Mouse (Mus musculus) midbrain, embryonic 15.5 days (tissue): Measurements from ENCODE around the gene Cnn2. TPM values are rescaled to one million over a fixed set of nuclear protein-coding genes. Genes with fewer than 3 reads are reported as not detected.

Experiments
- ATAC-seq: fragments of 200-750 bp; cut with Nextera tagmentation; replicated peaks from 2 replicates; pipeline ENCODE4 v1.8.0; 2017; ENCODE audit warnings: moderate TSS enrichment
- H3K27ac ChIP-seq: fragments of 300-500 bp; sonication (generic); 2 replicates; pipeline ENCODE4 v1.5.1; 2015; ENCODE audit warnings: mild to moderate bottlenecking, inconsistent platforms
- H3K27me3 ChIP-seq: fragments of 300-500 bp; sonication (generic); replicated peaks from 2 replicates; pipeline ENCODE4 v1.6.1; 2015; ENCODE audit warnings: inconsistent platforms
- H3K36me3 ChIP-seq: fragments of 300-500 bp; sonication (generic); replicated peaks from 2 replicates; pipeline ENCODE4 v1.6.1; 2015; ENCODE audit warnings: inconsistent platforms
- H3K4me1 ChIP-seq: fragments of 300-500 bp; sonication (generic); 2 replicates; pipeline ENCODE4 v1.6.1; 2015; ENCODE audit warnings: inconsistent platforms
- H3K4me2 ChIP-seq: fragments of 300-500 bp; sonication (generic); 2 replicates; pipeline ENCODE4 v1.6.1; 2015; ENCODE audit warnings: inconsistent platforms, mild to moderate bottlenecking, moderate library complexity
- H3K4me3 ChIP-seq: fragments of 300-500 bp; sonication (generic); 2 replicates; pipeline ENCODE4 v1.5.1; 2015; ENCODE audit warnings: mild to moderate bottlenecking, inconsistent platforms
- H3K9ac ChIP-seq: fragments of 300-500 bp; sonication (generic); 2 replicates; pipeline ENCODE4 v1.6.1; 2015; ENCODE audit warnings: mild to moderate bottlenecking, inconsistent platforms
- H3K9me3 ChIP-seq: fragments of 300-500 bp; sonication (generic); 2 replicates; pipeline ENCODE4 v1.6.1; 2016; ENCODE audit warnings: inconsistent platforms
- WGBS: fragments of 180-500 bp; shearing (Covaris S2); methylation state at CpG from one replicate; pipeline ENCODE4 v1.1.7; 2015; ENCODE audit warnings: mixed read lengths; 5-methylcytosine and 5-hydroxymethylcytosine counted together
- polyA plus RNA-seq: library from polyadenylated mRNA; unstranded; fragments of >200 nt; fragmentation: Nextera tagmentation; extraction: Ambion mirVana; gene quantifications from 2 replicates; pipeline ENCODE4 v1.2.1, GENCODE M21; 2015

Cnn2 gene
- polyA plus RNA-seq, 1 experiment from 2014 or later = 28.6 TPM

GRCm38 (mm10) chr10:79997034-79997760 lies 8.8 kb downstream of the Cnn2 start:
- H3K9me3 ChIP-seq = no peaks in the 10 kb centered on the region
- H3K4me3 ChIP-seq = peak overlapping the region; percentile 54
- H3K9ac ChIP-seq = peak overlapping the region; percentile 32; the same call in 1 of the 2 replicates
- peak; percentile 74 for ATAC-seq
- H3K4me2 ChIP-seq = peak overlapping the region; percentile 87
- peaks cover 11% of the 10 kb centered on the region; the same call in 1 of the 2 replicates for H3K27me3 ChIP-seq
- under 1% methylated on average over 35 of the region's 35 CpGs for WGBS
- H3K27ac ChIP-seq = peak overlapping the region; percentile 66
- no peaks in the 10 kb centered on the region for H3K36me3 ChIP-seq
- peaks cover 25% of the 10 kb centered on the region for H3K4me1 ChIP-seq

GRCm38 (mm10) chr10:79997819-79998218 lies 9.4 kb downstream of the Cnn2 start:
- Histone ChIP-seq H3K36me3 (no peaks in the 10 kb centered on the region), H3K9ac (peak overlapping the region; percentile 32; the same call in 1 of the 2 replicates), H3K27ac (peak overlapping the region; percentile 66; the same call in 1 of the 2 replicates), H3K4me1 (peaks cover 25% of the 10 kb centered on the region), H3K27me3 (peaks cover 12% of the 10 kb centered on the region; the same call in 1 of the 2 replicates), H3K9me3 (no peaks in the 10 kb centered on the region), H3K4me3 (peak overlapping the region; percentile 54), H3K4me2 (peak overlapping the region; percentile 87)
- peak; percentile 38 for ATAC-seq
- WGBS = 3% methylated on average over 15 of the region's 15 CpGs

GRCm38 (mm10) chr10:80001945-80002344 lies 13.6 kb downstream of the Cnn2 start:
- Histone ChIP-seq H3K4me2 (no peak overlapping the region), H3K36me3 (no peaks in the 10 kb centered on the region), H3K4me3 (no peak overlapping the region), H3K4me1 (peaks cover 14% of the 10 kb centered on the region), H3K27ac (no peak overlapping the region), H3K27me3 (peaks cover 22% of the 10 kb centered on the region; the same call in 1 of the 2 replicates), H3K9ac (no peak overlapping the region), H3K9me3 (no peaks in the 10 kb centered on the region)
- no peak for ATAC-seq
- 81% methylated on average over 9 of the region's 9 CpGs for WGBS

GRCm38 (mm10) chr10:80002829-80003228 lies 14.4 kb downstream of the Cnn2 start:
- no peaks in the 10 kb centered on the region for H3K36me3 ChIP-seq
- peaks cover 22% of the 10 kb centered on the region; the same call in 1 of the 2 replicates for H3K27me3 ChIP-seq
- 26% methylated on average over 21 of the region's 21 CpGs for WGBS
- ATAC-seq = no peak
- H3K9me3 ChIP-seq = no peaks in the 10 kb centered on the region
- no peak overlapping the region for H3K9ac ChIP-seq
- H3K4me1 ChIP-seq = peaks cover 6% of the 10 kb centered on the region
- H3K4me3 ChIP-seq = no peak overlapping the region
- no peak overlapping the region for H3K27ac ChIP-seq
- H3K4me2 ChIP-seq = no peak overlapping the region

GRCm38 (mm10) chr10:80003374-80004232 lies 15.2 kb downstream of the Cnn2 start:
- no peaks in the 10 kb centered on the region for H3K9me3 ChIP-seq
- H3K4me3 ChIP-seq = no peak overlapping the region
- WGBS = 68% methylated on average over 9 of the region's 9 CpGs
- H3K4me1 ChIP-seq = no peaks in the 10 kb centered on the region
- peaks cover 22% of the 10 kb centered on the region; the same call in 1 of the 2 replicates for H3K27me3 ChIP-seq
- no peaks in the 10 kb centered on the region; the same call in 1 of the 2 replicates for H3K36me3 ChIP-seq
- no peak for ATAC-seq
- H3K27ac ChIP-seq = no peak overlapping the region
- no peak overlapping the region for H3K9ac ChIP-seq
- no peak overlapping the region for H3K4me2 ChIP-seq

GRCm38 (mm10) chr10:80004233-80004705 lies 15.9 kb downstream of the Cnn2 start:
- Histone ChIP-seq H3K36me3 (no peaks in the 10 kb centered on the region; the same call in 1 of the 2 replicates), H3K27ac (no peak overlapping the region), H3K9me3 (no peaks in the 10 kb centered on the region), H3K9ac (no peak overlapping the region), H3K4me1 (no peaks in the 10 kb centered on the region), H3K4me3 (no peak overlapping the region), H3K4me2 (no peak overlapping the region), H3K27me3 (peaks cover 22% of the 10 kb centered on the region; the same call in 1 of the 2 replicates)
- WGBS = 86% methylated on average over 8 of the region's 8 CpGs
- no peak for ATAC-seq

GRCm38 (mm10) chr10:80011740-80012139 lies 23.4 kb downstream of the Cnn2 start:
- Histone ChIP-seq H3K27me3 (peaks cover 37% of the 10 kb centered on the region), H3K27ac (no peak overlapping the region), H3K9me3 (peaks cover 13% of the 10 kb centered on the region), H3K36me3 (peaks cover 14% of the 10 kb centered on the region), H3K4me3 (no peak overlapping the region), H3K4me2 (no peak overlapping the region), H3K4me1 (no peaks in the 10 kb centered on the region), H3K9ac (no peak overlapping the region)
- 83% methylated on average over 6 of the region's 6 CpGs for WGBS
- no peak for ATAC-seq

GRCm38 (mm10) chr10:80013609-80014008 lies 25.2 kb downstream of the Cnn2 start:
- Histone ChIP-seq H3K4me2 (no peak overlapping the region), H3K36me3 (peaks cover 14% of the 10 kb centered on the region), H3K9me3 (peaks cover 13% of the 10 kb centered on the region), H3K27ac (no peak overlapping the region), H3K4me3 (no peak overlapping the region), H3K9ac (no peak overlapping the region), H3K4me1 (no peaks in the 10 kb centered on the region), H3K27me3 (peaks cover 41% of the 10 kb centered on the region)
- 34% methylated on average over 25 of the region's 25 CpGs for WGBS
- ATAC-seq = no peak

- no peak overlapping the region for H3K27ac ChIP-seq
- 25% methylated on average over 28 of the region's 28 CpGs for WGBS
- H3K27me3 ChIP-seq = peaks cover 52% of the 10 kb centered on the region
Observed at GRCm38 (mm10) chr10:80014484-80015290, 26.3 kb downstream of the Cnn2 start.

GRCm38 (mm10) chr10:80015583-80015982 lies 27.2 kb downstream of the Cnn2 start:
- H3K4me3 ChIP-seq = no peak overlapping the region
- no peak overlapping the region for H3K9ac ChIP-seq
- 84% methylated on average over 10 of the region's 10 CpGs for WGBS
- H3K9me3 ChIP-seq = peaks cover 6% of the 10 kb centered on the region
- no peak overlapping the region for H3K4me2 ChIP-seq
- H3K4me1 ChIP-seq = no peaks in the 10 kb centered on the region
- H3K27me3 ChIP-seq = peaks cover 57% of the 10 kb centered on the region
- peaks cover 9% of the 10 kb centered on the region; the same call in 1 of the 2 replicates for H3K36me3 ChIP-seq
- no peak for ATAC-seq
- H3K27ac ChIP-seq = no peak overlapping the region

More at GRCm38 (mm10) chr10:80014484-80015290, 26.3 kb downstream of the Cnn2 start:
- no peak for ATAC-seq
- peaks cover 13% of the 10 kb centered on the region for H3K9me3 ChIP-seq
- no peak overlapping the region for H3K9ac ChIP-seq
- H3K4me1 ChIP-seq = no peaks in the 10 kb centered on the region
- H3K4me2 ChIP-seq = no peak overlapping the region
- peaks cover 14% of the 10 kb centered on the region for H3K36me3 ChIP-seq
- H3K4me3 ChIP-seq = no peak overlapping the region

- Histone ChIP-seq H3K36me3 (peaks cover under 1% of the 10 kb centered on the region; the same call in 1 of the 2 replicates), H3K4me2 (no peak within 1 kb of the TSS), H3K27ac (no peak within 1 kb of the TSS), H3K27me3 (peaks cover 59% of the 10 kb centered on the region), H3K9me3 (no peaks in the 10 kb centered on the region), H3K4me3 (no peak within 1 kb of the TSS), H3K4me1 (no peaks in the 10 kb centered on the region), H3K9ac (no peak within 1 kb of the TSS)
- no peak for ATAC-seq
- WGBS = 69% methylated on average over 11 of the region's 11 CpGs
Observed at GRCm38 (mm10) chr10:80016511-80016910, 28.1 kb downstream of the Cnn2 start, which contains the start of gene Arhgap45. Gene Arhgap45 (plus strand): TSS chr10:80016653.
